Mouse (Mus musculus) hindbrain, embryonic 10.5 days (tissue): Measurements from ENCODE around the gene Slc12a6. TPM values are rescaled to one million over a fixed set of nuclear protein-coding genes. Genes with fewer than 3 reads are reported as not detected.

Source experiments
- DNase-seq: peaks from one replicate; pipeline ENCODE4 v3.0.0-alpha.2; 2017; ENCODE audit warnings: low spot score
- H3K27ac ChIP-seq: fragments of 300-500 bp; sonication (generic); 2 replicates; pipeline ENCODE4 v1.5.1; 2016; ENCODE audit warnings: mild to moderate bottlenecking, moderate library complexity
- H3K27me3 ChIP-seq: fragments of 300-500 bp; sonication (generic); 2 replicates; pipeline ENCODE4 v1.6.1; 2016; ENCODE audit warnings: mild to moderate bottlenecking; ENCODE audit not compliant: poor library complexity, insufficient read depth, severe bottlenecking
- H3K36me3 ChIP-seq: fragments of 300-500 bp; sonication (generic); 2 replicates; pipeline ENCODE4 v1.6.1; 2016; ENCODE audit warnings: mild to moderate bottlenecking, moderate library complexity
- H3K4me1 ChIP-seq: fragments of 300-500 bp; sonication (generic); replicated peaks from 2 replicates; pipeline ENCODE4 v1.6.1; 2016; ENCODE audit warnings: mild to moderate bottlenecking
- H3K4me3 ChIP-seq: fragments of 300-500 bp; sonication (generic); 2 replicates; pipeline ENCODE4 v1.5.1; 2016; ENCODE audit warnings: mild to moderate bottlenecking, moderate library complexity
- H3K9me3 ChIP-seq: fragments of 300-500 bp; sonication (generic); 2 replicates; pipeline ENCODE4 v1.6.1; 2016; ENCODE audit warnings: mild to moderate bottlenecking, moderate library complexity
- WGBS: fragments of 180-500 bp; shearing (Covaris S2); methylation state at CpG from one replicate; pipeline ENCODE4 v1.1.7; 2016; 5-methylcytosine and 5-hydroxymethylcytosine counted together
- polyA plus RNA-seq: library from polyadenylated mRNA; unstranded; fragments of >200 nt; fragmentation: Nextera tagmentation; extraction: Ambion mirVana; gene quantifications from 2 replicates; pipeline ENCODE4 v1.2.1, GENCODE M21; 2016

The Slc12a6 gene
- polyA plus RNA-seq, 1 experiment from 2014 or later, result 8.7 TPM

DNA sequence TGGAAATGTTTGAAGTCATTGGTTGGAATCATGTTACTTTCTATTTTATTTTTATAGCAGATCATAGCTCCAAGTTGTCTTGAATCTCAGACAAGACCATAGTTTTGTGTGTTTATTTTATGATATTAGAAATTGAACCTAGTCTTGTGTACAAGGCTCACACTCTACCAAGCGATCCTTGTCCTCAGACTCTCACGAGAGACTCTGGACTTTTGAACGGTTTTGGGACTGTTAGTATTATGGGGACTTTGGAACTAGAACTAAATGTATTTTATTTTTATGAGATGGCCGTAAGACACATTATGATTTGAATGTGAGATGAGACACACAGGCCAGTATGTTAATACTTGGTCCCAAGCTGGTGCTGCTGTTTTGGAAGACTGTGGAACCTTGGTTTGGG lies 32.6 kb downstream of the Slc12a6 start:
- 91% methylated on average over 4 of the region's 4 CpGs for WGBS
- Histone ChIP-seq H3K36me3 (no peaks in the 10 kb centered on the region), H3K4me1 (no peaks in the 10 kb centered on the region), H3K9me3 (no peaks in the 10 kb centered on the region), H3K4me3 (no peak overlapping the region), H3K27me3 (no peaks in the 10 kb centered on the region), H3K27ac (no peak overlapping the region)
- no peak for DNase-seq

DNA sequence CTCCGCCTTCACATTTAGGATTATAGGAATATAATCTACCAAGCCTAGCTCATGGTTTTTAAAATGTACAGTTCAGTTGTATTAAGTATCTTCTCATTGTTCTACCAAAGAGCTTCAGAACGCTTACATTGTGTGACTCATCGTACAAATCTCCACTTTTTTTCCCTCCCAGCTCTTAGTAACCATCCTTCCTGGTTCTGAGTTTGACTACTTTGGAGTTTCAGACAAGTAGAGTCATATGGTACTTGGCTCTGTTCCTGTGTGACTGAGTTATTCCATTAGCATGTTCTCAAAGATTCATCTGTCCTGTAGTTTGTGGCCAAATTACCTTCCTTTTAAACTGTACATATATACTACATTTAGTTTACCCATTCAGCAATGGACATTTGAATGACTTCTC lies 43.0 kb downstream of the Slc12a6 start:
- WGBS, result 91% methylated on average over 3 of the region's 3 CpGs
- DNase-seq, result no peak
- no peaks in the 10 kb centered on the region for H3K36me3 ChIP-seq
- H3K4me3 ChIP-seq, result no peak overlapping the region
- H3K27ac ChIP-seq, result no peak overlapping the region
- H3K27me3 ChIP-seq, result no peaks in the 10 kb centered on the region
- H3K4me1 ChIP-seq, result no peaks in the 10 kb centered on the region
- no peaks in the 10 kb centered on the region for H3K9me3 ChIP-seq

DNA sequence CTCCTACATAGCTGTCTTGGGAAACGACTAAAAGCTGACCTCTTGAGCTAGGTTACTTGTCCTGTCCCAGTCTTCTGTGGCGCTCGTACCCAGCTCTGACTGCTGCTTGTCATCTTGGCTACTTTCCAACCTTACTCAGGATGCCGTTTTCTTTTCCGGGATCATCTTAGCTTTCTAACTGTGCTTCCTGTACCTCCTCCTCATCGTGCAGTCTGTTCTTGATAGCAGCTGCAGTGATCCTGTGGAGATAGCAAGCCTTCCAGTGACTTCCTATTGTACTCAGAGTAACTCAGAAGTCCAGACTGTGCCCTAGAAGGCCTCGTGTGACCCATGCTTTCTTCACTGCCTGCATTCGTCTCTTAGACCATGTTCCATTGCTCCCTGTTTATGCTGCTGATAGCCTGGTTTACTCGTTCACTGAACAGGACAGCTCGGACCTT lies 43.6 kb downstream of the Slc12a6 start:
- H3K4me3 ChIP-seq, result no peak overlapping the region
- no peaks in the 10 kb centered on the region for H3K36me3 ChIP-seq
- DNase-seq, result no peak
- no peaks in the 10 kb centered on the region for H3K9me3 ChIP-seq
- no peaks in the 10 kb centered on the region for H3K4me1 ChIP-seq
- no peaks in the 10 kb centered on the region for H3K27me3 ChIP-seq
- no peak overlapping the region for H3K27ac ChIP-seq
- WGBS, result 85% methylated on average over 10 of the region's 10 CpGs

DNA sequence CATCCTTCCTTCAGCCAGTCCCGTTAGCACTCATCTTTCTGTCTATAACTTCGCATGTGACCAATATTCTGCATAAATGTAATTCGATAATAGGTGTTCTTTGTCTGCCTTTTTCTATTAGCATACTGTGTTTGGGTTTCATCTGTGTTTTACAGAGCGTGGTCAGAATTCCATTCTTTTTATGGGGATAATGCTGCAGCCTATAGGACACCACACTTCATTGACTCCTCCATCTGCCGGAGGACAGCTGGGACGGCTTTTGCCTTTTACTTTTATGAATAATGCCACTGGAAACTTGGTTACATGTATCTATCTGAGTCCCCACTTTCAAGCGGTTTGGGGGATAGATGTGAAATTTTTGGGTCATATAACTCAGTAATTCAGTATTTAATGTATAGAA lies 50.0 kb downstream of the Slc12a6 start:
- Histone ChIP-seq H3K4me3 (no peak overlapping the region), H3K4me1 (no peaks in the 10 kb centered on the region)

DNA sequence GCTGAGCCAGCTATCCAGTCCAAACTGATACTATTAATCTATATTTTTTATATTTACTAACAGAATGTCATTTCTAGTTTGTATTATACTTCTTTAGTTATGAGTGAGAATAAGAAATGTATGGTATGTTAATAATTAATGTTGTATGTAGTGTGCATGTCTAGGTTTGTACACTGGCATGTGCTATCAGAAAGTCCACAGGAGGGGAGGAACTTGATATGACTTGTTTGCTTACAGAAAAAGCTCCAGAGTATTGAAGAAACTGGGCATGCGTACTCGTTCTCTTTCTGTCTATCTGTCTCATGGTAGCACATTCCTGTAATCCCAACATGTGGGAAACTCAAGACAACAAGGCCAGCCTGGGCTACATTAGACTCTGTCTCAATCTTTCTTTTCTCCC lies 52.6 kb downstream of the Slc12a6 start:
- Histone ChIP-seq H3K4me3 (no peak overlapping the region), H3K27ac (no peak overlapping the region), H3K4me1 (no peaks in the 10 kb centered on the region), H3K9me3 (no peaks in the 10 kb centered on the region), H3K27me3 (no peaks in the 10 kb centered on the region), H3K36me3 (no peaks in the 10 kb centered on the region)
- WGBS, result 86% methylated on average over 2 of the region's 2 CpGs
- DNase-seq, result no peak

More for the DNA sequence above, 50.0 kb downstream of the Slc12a6 start:
- WGBS, result 90% methylated on average over 7 of the region's 7 CpGs
- Histone ChIP-seq H3K9me3 (no peaks in the 10 kb centered on the region), H3K36me3 (no peaks in the 10 kb centered on the region), H3K27ac (no peak overlapping the region), H3K27me3 (no peaks in the 10 kb centered on the region)
- no peak for DNase-seq

DNA sequence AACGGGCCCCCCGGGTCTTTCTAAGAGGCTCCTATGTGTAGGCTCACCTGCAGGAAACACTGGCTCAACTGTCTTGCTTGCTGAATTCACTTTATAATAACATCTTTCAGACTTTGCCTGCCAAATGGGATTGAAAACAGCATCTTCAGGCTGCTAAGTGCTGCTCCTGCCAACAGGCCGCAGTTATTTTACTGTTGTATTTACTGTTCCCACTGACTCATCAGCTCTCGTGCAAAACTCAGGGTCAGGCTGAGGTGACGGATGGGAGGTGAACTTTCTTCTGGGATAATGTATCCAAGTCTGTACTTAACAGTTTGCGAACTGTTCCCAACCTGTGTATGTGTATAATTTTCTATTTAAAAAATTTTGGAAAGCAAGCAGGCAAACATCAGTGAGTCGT lies 53.3 kb downstream of the Slc12a6 start:
- no peak for DNase-seq
- WGBS, result 93% methylated on average over 7 of the region's 7 CpGs
- no peaks in the 10 kb centered on the region for H3K4me1 ChIP-seq
- no peak overlapping the region for H3K4me3 ChIP-seq
- no peaks in the 10 kb centered on the region for H3K9me3 ChIP-seq
- no peaks in the 10 kb centered on the region for H3K27me3 ChIP-seq
- H3K36me3 ChIP-seq, result no peaks in the 10 kb centered on the region
- no peak overlapping the region for H3K27ac ChIP-seq

DNA sequence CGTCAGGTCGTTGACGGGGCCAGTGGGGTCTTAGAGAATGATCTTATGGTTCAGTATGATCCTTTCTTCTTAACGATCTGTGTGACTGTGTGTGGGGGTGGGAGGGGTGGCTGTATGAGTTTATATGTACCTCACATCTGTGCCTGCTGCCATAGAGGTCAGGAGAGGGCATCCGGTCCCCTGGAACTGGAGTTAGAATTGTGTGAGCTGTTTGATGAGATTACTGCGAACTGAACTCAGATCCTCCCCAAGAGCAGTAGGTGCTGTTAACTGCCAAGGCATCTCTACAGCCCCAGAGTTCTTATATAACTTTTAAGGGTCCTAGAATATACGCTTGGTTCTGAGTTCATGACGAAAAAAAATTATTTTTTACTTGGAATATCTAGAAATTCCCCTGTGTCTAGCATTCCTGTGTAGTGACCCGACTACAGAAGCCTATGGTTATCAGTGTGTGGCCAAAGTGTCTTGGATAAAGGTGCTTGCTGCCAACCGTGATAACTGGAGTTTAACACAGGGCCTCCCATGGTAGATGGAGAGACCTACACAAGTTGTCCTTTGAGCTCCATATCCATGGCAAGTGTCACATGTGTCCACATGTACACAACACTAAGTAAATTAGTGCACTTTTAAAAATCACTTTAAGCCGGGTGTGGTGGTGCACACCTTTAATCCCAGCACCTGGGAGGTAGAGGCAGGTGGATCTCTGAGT lies 62.6 kb downstream of the Slc12a6 start:
- Histone ChIP-seq H3K4me3 (no peak overlapping the region), H3K27ac (no peak overlapping the region), H3K4me1 (no peaks in the 10 kb centered on the region), H3K36me3 (no peaks in the 10 kb centered on the region), H3K27me3 (no peaks in the 10 kb centered on the region), H3K9me3 (no peaks in the 10 kb centered on the region)
- 89% methylated on average over 11 of the region's 11 CpGs for WGBS
- DNase-seq, result no peak

DNA sequence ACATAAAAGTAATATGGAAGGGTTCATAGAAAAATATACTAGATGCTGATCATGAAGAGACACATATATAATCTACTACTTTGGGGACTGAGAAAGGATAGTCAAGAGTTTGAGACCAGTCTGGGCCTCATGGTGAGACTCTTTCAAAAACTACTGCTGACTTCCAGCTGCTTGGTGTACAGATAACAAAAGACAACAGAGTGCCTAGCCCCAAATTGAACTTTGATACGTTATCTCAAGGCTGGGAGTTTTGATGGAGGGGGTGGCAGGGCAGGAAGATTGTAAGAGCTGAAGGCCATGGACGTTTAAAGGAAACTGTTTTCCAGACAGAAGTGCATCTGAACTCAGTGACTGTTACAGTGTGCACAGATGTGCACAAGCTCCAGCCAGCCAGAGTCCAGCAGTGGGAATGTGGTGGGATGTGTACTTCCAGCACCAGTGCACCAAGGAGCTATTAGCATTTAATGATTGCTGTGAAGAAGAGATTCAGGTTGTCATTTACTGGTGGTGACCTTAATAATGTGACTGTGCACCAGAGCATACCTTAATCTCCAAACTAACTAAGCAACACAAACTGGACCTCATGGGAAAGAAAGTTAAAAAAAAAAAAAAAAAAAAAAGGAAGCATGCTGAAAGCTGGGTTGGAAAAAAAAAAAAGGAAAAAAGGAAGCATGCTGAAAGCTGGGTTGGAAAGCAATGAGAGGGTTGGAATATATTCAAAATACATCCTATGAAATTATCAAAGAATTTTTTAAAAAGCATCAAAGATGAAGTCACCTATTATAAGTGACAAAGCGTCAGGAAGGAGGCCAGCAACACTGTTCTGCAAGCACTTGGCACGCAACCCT lies 66.7 kb downstream of the Slc12a6 start:
- Histone ChIP-seq H3K36me3 (peaks cover 31% of the 10 kb centered on the region), H3K27me3 (no peaks in the 10 kb centered on the region), H3K9me3 (no peaks in the 10 kb centered on the region), H3K4me1 (no peaks in the 10 kb centered on the region), H3K27ac (no peak overlapping the region), H3K4me3 (no peak overlapping the region)
- DNase-seq, result no peak
- WGBS, result 74% methylated on average over 4 of the region's 4 CpGs

DNA sequence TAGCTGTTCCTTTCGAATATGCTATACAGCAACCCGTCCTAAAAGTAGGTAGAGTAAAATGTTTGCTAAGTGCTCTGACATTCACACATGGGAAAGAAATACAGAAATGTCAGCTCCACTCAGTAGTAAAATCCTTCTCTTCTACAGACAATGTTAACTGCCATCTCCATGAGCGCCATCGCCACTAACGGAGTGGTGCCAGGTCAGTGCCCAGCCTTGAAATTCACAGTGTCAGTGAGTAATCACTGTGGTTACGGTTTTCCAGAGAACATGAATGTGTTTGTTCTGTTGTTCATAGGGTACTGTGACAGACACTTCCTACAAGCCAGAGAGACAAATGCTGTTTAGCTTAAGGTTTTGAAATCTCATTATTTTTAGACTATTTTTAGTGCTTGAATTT lies 71.6 kb downstream of the Slc12a6 start:
- DNase-seq, result no peak
- peaks cover 58% of the 10 kb centered on the region for H3K36me3 ChIP-seq
- H3K4me1 ChIP-seq, result no peaks in the 10 kb centered on the region
- WGBS, result 95% methylated on average over 6 of the region's 6 CpGs
- no peaks in the 10 kb centered on the region for H3K27me3 ChIP-seq
- no peak overlapping the region for H3K27ac ChIP-seq
- no peaks in the 10 kb centered on the region for H3K9me3 ChIP-seq
- H3K4me3 ChIP-seq, result no peak overlapping the region

DNA sequence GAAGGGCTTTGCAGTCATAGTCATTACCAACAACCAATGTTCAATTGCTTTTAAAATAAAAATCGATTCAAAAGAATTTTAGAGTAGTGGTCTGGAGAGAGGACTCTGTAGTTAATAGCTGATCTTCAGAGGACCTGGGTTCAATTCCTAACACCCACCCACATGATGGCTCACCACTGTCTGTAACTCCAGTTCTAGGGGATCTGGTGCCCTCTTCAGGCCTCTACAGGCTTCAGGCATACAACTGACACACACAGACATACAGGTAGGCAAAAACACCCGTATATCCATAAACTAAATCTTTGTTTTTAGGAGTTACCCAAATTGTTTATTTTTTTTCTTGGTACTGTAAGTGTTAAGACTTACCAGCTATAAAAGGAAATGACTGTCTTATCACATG lies 74.1 kb downstream of the Slc12a6 start:
- no peaks in the 10 kb centered on the region for H3K4me1 ChIP-seq
- no peaks in the 10 kb centered on the region for H3K27me3 ChIP-seq
- no peak overlapping the region for H3K4me3 ChIP-seq
- no peaks in the 10 kb centered on the region for H3K9me3 ChIP-seq
- H3K36me3 ChIP-seq, result peaks cover 58% of the 10 kb centered on the region
- 90% methylated on average over 2 of the region's 2 CpGs for WGBS
- H3K27ac ChIP-seq, result no peak overlapping the region
- DNase-seq, result no peak

DNA sequence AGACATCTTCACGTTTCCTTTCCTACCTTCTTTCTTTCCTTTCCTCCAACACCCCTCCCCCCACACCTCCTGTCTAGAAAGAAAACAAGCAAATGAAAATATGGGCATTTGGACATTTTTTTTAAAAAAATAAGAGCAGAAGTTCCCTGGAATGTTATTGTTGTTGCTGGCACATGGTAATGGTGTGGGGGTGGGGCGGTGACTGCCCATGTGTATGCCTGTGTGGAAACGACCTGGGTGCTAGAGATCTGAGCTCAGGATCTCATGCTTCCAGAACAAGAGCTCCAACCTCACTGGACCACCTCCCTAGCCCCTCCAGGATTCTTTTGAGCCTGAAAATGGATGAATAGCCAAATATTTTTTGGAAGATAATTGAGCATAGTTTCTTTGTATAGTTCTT lies 75.5 kb downstream of the Slc12a6 start:
- Histone ChIP-seq H3K36me3 (peaks cover 56% of the 10 kb centered on the region), H3K9me3 (no peaks in the 10 kb centered on the region), H3K4me1 (no peaks in the 10 kb centered on the region), H3K27ac (no peak overlapping the region), H3K4me3 (no peak overlapping the region), H3K27me3 (no peaks in the 10 kb centered on the region)
- no peak for DNase-seq
- WGBS, result 68% methylated on average over 3 of the region's 3 CpGs

DNA sequence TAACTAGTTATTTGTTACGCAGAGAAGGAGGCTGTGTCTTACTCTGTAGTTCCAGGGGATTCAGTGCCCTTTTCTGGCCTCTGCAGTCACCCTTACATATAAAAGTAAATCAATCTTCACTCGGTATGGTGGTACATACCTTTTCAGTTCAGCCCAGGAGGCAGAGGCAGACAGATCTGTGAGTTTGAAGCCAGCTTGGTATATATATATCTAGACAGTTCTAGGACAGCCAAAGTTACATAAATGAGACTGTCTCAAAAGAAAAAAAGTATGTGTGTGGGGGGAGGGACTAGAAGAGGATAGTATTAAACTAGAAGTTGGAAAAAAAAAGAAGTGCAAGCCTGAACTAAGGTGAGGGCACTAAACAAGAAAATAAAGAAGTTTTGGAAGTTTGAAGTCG lies 82.6 kb downstream of the Slc12a6 start:
- H3K27ac ChIP-seq, result no peak overlapping the region
- no peaks in the 10 kb centered on the region for H3K27me3 ChIP-seq
- H3K9me3 ChIP-seq, result no peaks in the 10 kb centered on the region
- H3K4me3 ChIP-seq, result no peak overlapping the region
- WGBS, result 86% methylated on average over 3 of the region's 3 CpGs
- DNase-seq, result no peak
- H3K36me3 ChIP-seq, result peaks cover 61% of the 10 kb centered on the region
- H3K4me1 ChIP-seq, result no peaks in the 10 kb centered on the region

DNA sequence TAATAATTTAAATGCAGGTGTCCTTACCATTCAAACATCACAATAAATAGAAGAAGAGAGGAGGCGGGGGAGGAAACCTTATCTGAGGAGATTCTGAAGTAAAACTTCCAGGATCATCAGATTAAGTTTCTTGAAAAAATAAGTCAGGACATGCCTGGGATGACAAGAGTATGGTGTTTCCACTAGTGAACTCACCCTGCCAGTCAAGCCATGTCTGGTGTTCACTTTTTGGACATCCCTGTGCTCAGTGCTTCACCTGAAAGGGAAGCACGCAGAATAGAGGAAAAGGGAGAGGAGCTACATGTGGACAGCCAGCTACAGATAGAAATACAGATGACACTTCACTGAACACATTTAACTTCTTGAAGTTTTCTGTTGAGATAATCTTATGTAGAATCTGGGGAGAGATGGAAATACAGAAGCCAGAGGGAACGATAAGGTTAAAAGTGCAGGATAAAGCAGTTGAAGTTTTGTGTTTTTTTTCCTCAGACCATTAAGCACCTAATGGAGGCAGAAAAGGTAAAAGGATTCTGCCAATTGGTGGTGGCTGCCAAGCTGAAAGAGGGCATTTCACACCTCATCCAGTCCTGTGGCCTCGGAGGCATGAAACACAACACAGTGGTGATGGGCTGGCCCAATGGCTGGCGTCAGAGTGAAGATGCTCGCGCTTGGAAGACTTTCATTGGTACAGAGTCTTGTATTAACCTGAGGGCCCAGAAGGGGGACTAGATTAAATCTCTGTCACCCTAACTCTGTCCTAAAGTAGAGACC lies 88.2 kb downstream of the Slc12a6 start:
- 93% methylated on average over 7 of the region's 7 CpGs for WGBS
- H3K36me3 ChIP-seq, result peaks cover 74% of the 10 kb centered on the region
- H3K4me1 ChIP-seq, result no peaks in the 10 kb centered on the region
- H3K9me3 ChIP-seq, result no peaks in the 10 kb centered on the region
- DNase-seq, result no peak
- no peaks in the 10 kb centered on the region for H3K27me3 ChIP-seq
- H3K27ac ChIP-seq, result no peak overlapping the region
- H3K4me3 ChIP-seq, result no peak overlapping the region
